ENCODE assay signal across 10 mouse cellular contexts in the genomic region with DNA sequence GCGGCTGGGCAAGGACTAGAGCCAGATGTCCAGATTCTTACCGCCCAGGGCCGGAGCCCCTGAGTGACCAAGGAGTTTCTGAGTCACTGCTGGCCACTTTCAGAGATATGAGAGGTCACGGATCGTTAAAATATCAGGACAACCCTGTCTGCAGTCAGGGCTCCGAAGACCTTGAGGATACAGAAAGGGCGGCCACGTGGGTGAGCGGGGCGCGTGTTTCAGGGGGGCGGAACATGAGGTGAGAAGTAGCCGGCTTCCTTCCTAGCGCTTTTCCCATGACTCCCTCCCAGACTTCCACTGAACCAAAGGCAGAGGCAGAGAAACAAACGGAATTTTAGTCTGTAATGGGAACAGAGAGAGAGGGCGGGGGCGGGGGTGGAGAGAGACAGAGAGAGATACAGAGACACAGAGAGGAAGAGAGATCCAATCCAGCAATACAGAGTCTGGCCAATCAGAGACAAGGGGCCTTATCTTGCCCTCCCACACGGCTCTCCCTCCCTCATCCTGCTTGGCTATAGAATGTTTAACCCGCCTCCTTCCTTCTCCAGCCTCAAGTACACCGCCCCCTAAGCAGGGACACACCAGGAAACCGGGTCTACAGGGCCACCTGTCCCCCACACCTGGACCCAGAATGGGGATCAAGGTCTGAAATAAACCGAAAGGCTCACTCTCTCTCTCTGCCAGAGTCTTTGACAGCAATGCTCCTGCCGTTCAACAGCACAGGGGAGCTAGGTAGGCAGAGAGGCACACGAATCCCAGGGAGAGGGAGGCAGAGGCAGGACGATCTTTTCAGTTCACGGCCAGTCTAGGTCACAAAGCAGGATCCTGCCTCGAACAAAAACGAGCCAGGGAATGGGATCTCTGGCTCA. TPM values are rescaled to one million over a fixed set of nuclear protein-coding genes. Genes with fewer than 3 reads are reported as not detected.
DNase-seq lines count a peak whose midpoint lies in the region; ATAC-seq and TF ChIP-seq lines count a peak whose summit lies in the region.
"Had no signal": no experiment of that assay in that cellular context is flagged by ENCODE, and none has a peak within 500 bp of the region (broad histone marks: within the 10 kb centered on the region; RNA-seq: fewer than 3 reads in every experiment).

No protein-coding gene starts in this region.

- DNase-seq in cerebellum, adult 11-12 months, result peak; percentile 66
- no peak for DNase-seq in lung, embryonic 14.5 days
- DNase-seq in lung, postnatal 10 days, result no peak
- no peak for DNase-seq in gastrocnemius, adult 8-10 months (ENCODE audit: low spot score in 2 of 2)

- H3K9ac ChIP-seq in lung, embryonic 14.5 days, result no peak overlapping the region
- no peak overlapping the region for H3K9ac ChIP-seq in heart, embryonic 13.5 days
- H3K9ac ChIP-seq in neural tube, embryonic 15.5 days (replicated peaks), result no peak overlapping the region
- H3K9ac ChIP-seq: embryonic facial prominence, embryonic 15.5 days; lung, embryonic 15.5 days had no signal

- H3K27ac ChIP-seq in lung, embryonic 14.5 days (ENCODE audit: low read depth), result no peak overlapping the region
- H3K27ac ChIP-seq in heart, embryonic 13.5 days (replicated peaks), result peak overlapping the region; percentile 56
- H3K27ac ChIP-seq in small intestine, adult 2 months (ENCODE audit: insufficient read depth, low read depth, low read length), result no peak overlapping the region
- H3K27ac ChIP-seq in neural tube, embryonic 15.5 days (replicated peaks), result no peak overlapping the region
- H3K27ac ChIP-seq: embryonic facial prominence, embryonic 15.5 days; lung, embryonic 15.5 days had no signal

- no peak for ATAC-seq in cerebellum, adult (ENCODE audit: insufficient number of reproducible peaks, low FRiP score, low TSS enrichment)
- no peak for ATAC-seq in lung, embryonic 14.5 days (ENCODE audit: insufficient read depth)
- ATAC-seq in heart, embryonic 13.5 days (ENCODE audit: extremely low read depth, insufficient number of reproducible peaks, low FRiP score, low TSS enrichment), result no peak; the same call in 1 of the 2 replicates
- ATAC-seq in neural tube, embryonic 15.5 days (ENCODE audit: low FRiP score), result no peak

- TF ChIP-seq CTCF in lung, embryonic 14.5 days (IDR thresholded peaks at IDR 0.05; ENCODE audit: low read depth), result no peak
- TF ChIP-seq CTCF in small intestine, adult 2 months (IDR thresholded peaks at IDR 0.05; ENCODE audit: extremely low read depth, insufficient read length, insufficient replicate concordance, low read depth, low read length), result no peak

- WGBS in lung, embryonic 14.5 days, result 72% methylated on average over 28 of the region's 28 CpGs
- 50% methylated on average over 28 of the region's 28 CpGs for WGBS in heart, embryonic 13.5 days
- WGBS in small intestine, adult 2 months, result 49% methylated on average over 28 of the region's 28 CpGs
- WGBS in neural tube, embryonic 15.5 days, result 82% methylated on average over 28 of the region's 28 CpGs

- 0 out of 2 replicates have a peak, but pooled peaks cover 4% of the 10 kb centered on the region for H3K4me1 ChIP-seq in lung, embryonic 14.5 days (ENCODE audit: insufficient read depth)
- peaks cover 45% of the 10 kb centered on the region for H3K4me1 ChIP-seq in heart, embryonic 13.5 days
- H3K4me1 ChIP-seq in small intestine, adult 2 months (ENCODE audit: control insufficient read depth, insufficient read depth, insufficient read length, low read length), result peaks cover 12% of the 10 kb centered on the region
- H3K4me1 ChIP-seq in neural tube, embryonic 15.5 days, result peaks cover 29% of the 10 kb centered on the region

- H3K9me3 ChIP-seq in lung, embryonic 14.5 days (ENCODE audit: low read depth, low read length), result peaks cover 3% of the 10 kb centered on the region; the same call in 1 of the 2 replicates
- H3K9me3 ChIP-seq in heart, embryonic 13.5 days, result no peaks in the 10 kb centered on the region
- H3K9me3 ChIP-seq in neural tube, embryonic 15.5 days (replicated peaks), result no peaks in the 10 kb centered on the region
- H3K9me3 ChIP-seq: embryonic facial prominence, embryonic 15.5 days; lung, embryonic 15.5 days had no signal

- TF ChIP-seq POLR2A in small intestine, adult 2 months (IDR thresholded peaks at IDR 0.05; ENCODE audit: low read depth, low read length), result no peak

- no peaks in the 10 kb centered on the region for H3K36me3 ChIP-seq in lung, embryonic 14.5 days (ENCODE audit: insufficient read depth)
- H3K36me3 ChIP-seq in heart, embryonic 13.5 days, result peaks cover 8% of the 10 kb centered on the region
- H3K36me3 ChIP-seq in small intestine, adult 2 months (ENCODE audit: control insufficient read depth, insufficient read depth, low read length), result no peaks in the 10 kb centered on the region
- H3K36me3 ChIP-seq in neural tube, embryonic 15.5 days, result no peaks in the 10 kb centered on the region; the same call in 1 of the 2 replicates
- H3K36me3 ChIP-seq: lung, embryonic 15.5 days had no signal

- no peaks in the 10 kb centered on the region for H3K27me3 ChIP-seq in lung, embryonic 14.5 days (ENCODE audit: insufficient read depth, low read length)
- no peaks in the 10 kb centered on the region; the same call in 1 of the 2 replicates for H3K27me3 ChIP-seq in heart, embryonic 13.5 days (replicated peaks)
- H3K27me3 ChIP-seq in small intestine, adult 2 months (ENCODE audit: control insufficient read depth, insufficient read depth, low read length), result peaks cover 7% of the 10 kb centered on the region
- H3K27me3 ChIP-seq in neural tube, embryonic 15.5 days (replicated peaks), result no peaks in the 10 kb centered on the region
- H3K27me3 ChIP-seq: embryonic facial prominence, embryonic 15.5 days; lung, embryonic 15.5 days had no signal

- H3K4me3 ChIP-seq in lung, embryonic 14.5 days (ENCODE audit: low read depth, low read length), result no peak overlapping the region
- H3K4me3 ChIP-seq in heart, embryonic 13.5 days, result peak overlapping the region; percentile 14
- peak overlapping the region; percentile 46 for H3K4me3 ChIP-seq in small intestine, adult 2 months (ENCODE audit: low read depth, low read length)
- H3K4me3 ChIP-seq in neural tube, embryonic 15.5 days (replicated peaks), result no peak overlapping the region
- H3K4me3 ChIP-seq: embryonic facial prominence, embryonic 15.5 days; lung, embryonic 15.5 days had no signal

- H3K4me2 ChIP-seq in lung, embryonic 14.5 days, result 0 out of 2 replicates have a peak overlapping the region, but pooled peaks have one; percentile 18
- peak overlapping the region; percentile 48 for H3K4me2 ChIP-seq in heart, embryonic 13.5 days
- no peak overlapping the region for H3K4me2 ChIP-seq in neural tube, embryonic 15.5 days
- H3K4me2 ChIP-seq: embryonic facial prominence, embryonic 15.5 days; lung, embryonic 15.5 days had no signal

RNA-seq across cellular contexts. Expression of a gene that starts 4.2 kb away (rescaled TPM):
- 35.8 and 36.2 TPM in 2 replicates for polyA plus RNA-seq in lung, embryonic 14.5 days (2014; fragmentation: Nextera tagmentation; extraction: Ambion mirVana)
- polyA plus RNA-seq in heart, embryonic 13.5 days (2015; fragmentation: Nextera tagmentation; extraction: Ambion mirVana), result 14.0 and 14.5 TPM in 2 replicates
- polyA plus RNA-seq in small intestine, adult 2 months (2012; rRNA removed), result 6.8 and 6.9 TPM in 2 replicates
- 56.7 and 69.9 TPM in 2 replicates for polyA plus RNA-seq in neural tube, embryonic 15.5 days (2015; fragmentation: Nextera tagmentation; extraction: Ambion mirVana)
- total RNA-seq in gastrocnemius, adult 8-10 months (2022), result 1 to 10 TPM; 2.0 to 3.4 (median 3.1) TPM

RNA-seq across cellular contexts. Expression of a gene that starts 46.2 kb away (rescaled TPM):
- 459 and 472 TPM in 2 replicates for polyA plus RNA-seq in lung, embryonic 14.5 days (2014; fragmentation: Nextera tagmentation; extraction: Ambion mirVana)
- polyA plus RNA-seq in heart, embryonic 13.5 days (2015; fragmentation: Nextera tagmentation; extraction: Ambion mirVana), result 293 and 310 TPM in 2 replicates
- polyA plus RNA-seq in small intestine, adult 2 months (2012; rRNA removed), result 54.8 and 94.7 TPM in 2 replicates
- polyA plus RNA-seq in neural tube, embryonic 15.5 days (2015; fragmentation: Nextera tagmentation; extraction: Ambion mirVana), result 451 TPM in 2 replicates
- 100 to 1,000 TPM; 504 to 612 (median 591) TPM for total RNA-seq in gastrocnemius, adult 8-10 months (2022)

Comparison
In these comparisons a context has a peak if more than half of its experiments do, and no peak if none do; other contexts are left out.
1. H3K4me3 ChIP-seq: peak in heart, embryonic 13.5 days (single experiment) and small intestine, adult 2 months (single experiment); none in lung, embryonic 14.5 days (single experiment) and neural tube, embryonic 15.5 days (single experiment).